Mouse (Mus musculus): ENCODE measurements around the gene Tnfrsf25.

GRCm38 (mm10) chr4:152168052-152168451 lies 52.3 kb downstream of the Tnfrsf25 start:
- no peak for TF ChIP-seq EP300 (IDR thresholded peaks at IDR 0.05; ENCODE audit: low read depth)
- no peak for TF ChIP-seq CTCF (IDR thresholded peaks at IDR 0.05; ENCODE audit: low read depth)
